Comparison of ENCODE assay signal across 26 mouse cellular contexts in genomic region chr5:57477860-57478259, GRCm38 (mm10).
DNase-seq lines count a peak whose midpoint lies in the region; ATAC-seq and TF ChIP-seq lines count a peak whose summit lies in the region.
"Had no signal": no experiment of that assay in that cellular context is flagged by ENCODE, and none has a peak within 500 bp of the region (broad histone marks: within the 10 kb centered on the region; RNA-seq: fewer than 3 reads in every experiment).

No protein-coding gene starts in this region.

- no peaks in the 10 kb centered on the region for H3K4me1 ChIP-seq in CH12.LX (ENCODE audit: control insufficient read depth in 1 of 2, insufficient read depth in 2 of 2)
- no peaks in the 10 kb centered on the region for H3K4me1 ChIP-seq in kidney, adult 2 months (ENCODE audit: control insufficient read depth, insufficient read depth, low read length)
- H3K4me1 ChIP-seq: embryonic facial prominence, embryonic 12.5 days; embryonic facial prominence, embryonic 15.5 days; heart, embryonic 10.5 days; heart, embryonic 13.5 days; hindbrain, embryonic 12.5 days; hindbrain, embryonic 15.5 days had no signal

- H3K4me2 ChIP-seq in CH12.LX (ENCODE audit: insufficient read depth, low read depth, poor library complexity, severe bottlenecking) = no peak overlapping the region
- H3K4me2 ChIP-seq: embryonic facial prominence, embryonic 12.5 days; embryonic facial prominence, embryonic 15.5 days; heart, embryonic 13.5 days; hindbrain, embryonic 12.5 days; hindbrain, embryonic 15.5 days had no signal

- no peaks in the 10 kb centered on the region for H3K79me2 ChIP-seq in CH12.LX (replicated peaks; ENCODE audit: control insufficient read depth, extremely low read depth, insufficient read depth, poor library complexity, severe bottlenecking)

- ATAC-seq in common myeloid progenitor, adult 5-6 weeks (replicated peaks; ENCODE audit: low read depth, poor library complexity, severe bottlenecking) = peak; percentile 65
- ATAC-seq in megakaryocyte progenitor cell, adult 5-6 weeks (replicated peaks; ENCODE audit: poor library complexity) = peak; percentile 73
- ATAC-seq: activated CD4-positive, CD25-positive, alpha-beta regulatory T cell, adult 4 months; forebrain, embryonic 14.5 days; forebrain, postnatal 0 days had no signal

- H3K36me3 ChIP-seq in CH12.LX (replicated peaks in 1 of 2; ENCODE audit: control insufficient read depth in 1 of 2, insufficient read depth in 1 of 2, low read length in 1 of 2) = no peaks in the 10 kb centered on the region
- no peaks in the 10 kb centered on the region for H3K36me3 ChIP-seq in kidney, adult 2 months (ENCODE audit: control insufficient read depth, insufficient read depth, low read length)
- H3K36me3 ChIP-seq: embryonic facial prominence, embryonic 12.5 days; embryonic facial prominence, embryonic 15.5 days; G1E; heart, embryonic 10.5 days; heart, embryonic 13.5 days; hindbrain, embryonic 12.5 days; hindbrain, embryonic 15.5 days had no signal

- H3K27me3 ChIP-seq in CH12.LX (replicated peaks) = no peaks in the 10 kb centered on the region
- no peaks in the 10 kb centered on the region for H3K27me3 ChIP-seq in kidney, adult 2 months (replicated peaks; ENCODE audit: control insufficient read depth, insufficient read depth, low read length)
- H3K27me3 ChIP-seq: embryonic facial prominence, embryonic 12.5 days; embryonic facial prominence, embryonic 15.5 days; heart, embryonic 13.5 days; hindbrain, embryonic 12.5 days; hindbrain, embryonic 15.5 days had no signal

- H3K9me3 ChIP-seq in CH12.LX (replicated peaks; ENCODE audit: low read length) = peaks cover 2% of the 10 kb centered on the region
- H3K9me3 ChIP-seq: embryonic facial prominence, embryonic 12.5 days; embryonic facial prominence, embryonic 15.5 days; G1E; heart, embryonic 10.5 days; heart, embryonic 13.5 days; hindbrain, embryonic 12.5 days; hindbrain, embryonic 15.5 days had no signal

- H3K27ac ChIP-seq in CH12.LX (ENCODE audit: insufficient read depth, low read depth) = no peak overlapping the region
- H3K27ac ChIP-seq in kidney, adult 2 months (ENCODE audit: insufficient read depth, low read depth, low read length) = no peak overlapping the region
- H3K27ac ChIP-seq: embryonic facial prominence, embryonic 12.5 days; embryonic facial prominence, embryonic 15.5 days; heart, adult 2 months; heart, embryonic 10.5 days; heart, embryonic 13.5 days; hindbrain, embryonic 12.5 days; hindbrain, embryonic 15.5 days had no signal

- TF ChIP-seq CTCF in CH12.LX (conservative IDR thresholded peaks at IDR 0.05 in 1 of 2, IDR thresholded peaks at IDR 0.05 in 1 of 2; ENCODE audit: low read depth in 2 of 2, low read length in 2 of 2) = no peak
- no peak for TF ChIP-seq CTCF in kidney, adult 2 months (conservative IDR thresholded peaks at IDR 0.05; ENCODE audit: insufficient read depth, insufficient read length, low read depth, low read length)

- DNase-seq in 416B (ENCODE audit: low read depth) (peak; percentile 50), CH12.LX (ENCODE audit: extremely low read depth) (peak; percentile 1)
- no peak for DNase-seq in lung, postnatal 14 days
- DNase-seq in kidney, adult 2 months = no peak
- DNase-seq in layer of hippocampus, adult 9-10 months (ENCODE audit: low spot score) = no peak
- DNase-seq: adrenal gland, adult 8-10 months; adrenal gland, postnatal 25 days; cerebellum, adult 11-12 months; cerebellum, adult 8-10 months; cerebellum, postnatal 14 days; forebrain, postnatal 0 days; gastrocnemius, postnatal 25 days; heart, adult 2 months; heart, postnatal 14 days; heart, postnatal 4 days had no signal

- TF ChIP-seq POLR2A in CH12.LX (IDR thresholded peaks at IDR 0.05; ENCODE audit: low read depth, low read length) = no peak
- no peak for TF ChIP-seq POLR2A in kidney, adult 2 months (IDR thresholded peaks at IDR 0.05; ENCODE audit: low read depth, low read length)

- in situ Hi-C loops in CH12.LX (cut with MboI; ENCODE audit: low pct_ligation_motif_present, low pct_unique_long_range_greater_than_20kb, low sequenced_read_pairs) = no loop called here

- dilution Hi-C loops in CH12.LX (cut with MboI; ENCODE audit: extremely low pct_ligation_motif_present, extremely low pct_unique_long_range_greater_than_20kb, low sequenced_read_pairs) = no loop called here

- no peak for TF ChIP-seq RAD21 in CH12.LX (IDR thresholded peaks at IDR 0.05; ENCODE audit: low read depth, low read length)

- no peak overlapping the region for H3K9ac ChIP-seq in CH12.LX (ENCODE audit: insufficient read depth, low read depth)
- H3K9ac ChIP-seq: embryonic facial prominence, embryonic 12.5 days; embryonic facial prominence, embryonic 15.5 days; forebrain, postnatal 0 days; heart, embryonic 13.5 days; hindbrain, embryonic 12.5 days; hindbrain, embryonic 15.5 days had no signal

- no peak for TF ChIP-seq EP300 in CH12.LX (IDR thresholded peaks at IDR 0.05; ENCODE audit: low read length)

- no peak overlapping the region for H3K4me3 ChIP-seq in CH12.LX (replicated peaks in 1 of 3; ENCODE audit: low read depth in 2 of 3, low read length in 2 of 3, poor library complexity in 1 of 3)
- H3K4me3 ChIP-seq in kidney, adult 2 months (ENCODE audit: insufficient read depth, low read depth, low read length) = no peak overlapping the region
- H3K4me3 ChIP-seq: embryonic facial prominence, embryonic 12.5 days; embryonic facial prominence, embryonic 15.5 days; heart, adult 2 months; heart, embryonic 10.5 days; heart, embryonic 13.5 days; hindbrain, embryonic 12.5 days; hindbrain, embryonic 15.5 days had no signal

TF ChIP-seq in CH12.LX, 34 proteins besides CTCF, POLR2A, EP300 and RAD21:
- no peak for TF ChIP-seq ELF1 (IDR thresholded peaks at IDR 0.05; ENCODE audit: low read depth, low read length)

Comparison
In these comparisons a context has a peak if more than half of its experiments do, and no peak if none do; other contexts are left out.
1. DNase-seq: peak in 416B (single experiment) and CH12.LX (single experiment); none in lung, postnatal 14 days (single experiment), kidney, adult 2 months (single experiment) and layer of hippocampus, adult 9-10 months (single experiment).